Mouse (Mus musculus): ENCODE measurements at regions not wholly inside any gene's neighbourhood (a gene's known extent, or its start where the extent isn't known, plus 50 kb on each side); places are given as distances from the start of the nearest gene placed in this dataset.

GRCm38 (mm10) chr1:184402985-184403384, 329.4 kb downstream of the Hlx start:
- no peaks in the 10 kb centered on the region for H3K4me1 ChIP-seq (replicated peaks)
- no peaks in the 10 kb centered on the region for H3K27me3 ChIP-seq
- H3K36me3 ChIP-seq, result no peaks in the 10 kb centered on the region
- no peak overlapping the region for H3K4me2 ChIP-seq
- H3K9me3 ChIP-seq, result no peaks in the 10 kb centered on the region
- no peak overlapping the region for H3K9ac ChIP-seq
- no peak for ATAC-seq (ENCODE audit: low read depth)
- H3K27ac ChIP-seq (replicated peaks), result no peak overlapping the region
- H3K4me3 ChIP-seq, result no peak overlapping the region
- WGBS, result 44% methylated on average over 6 of the region's 6 CpGs

DNA sequence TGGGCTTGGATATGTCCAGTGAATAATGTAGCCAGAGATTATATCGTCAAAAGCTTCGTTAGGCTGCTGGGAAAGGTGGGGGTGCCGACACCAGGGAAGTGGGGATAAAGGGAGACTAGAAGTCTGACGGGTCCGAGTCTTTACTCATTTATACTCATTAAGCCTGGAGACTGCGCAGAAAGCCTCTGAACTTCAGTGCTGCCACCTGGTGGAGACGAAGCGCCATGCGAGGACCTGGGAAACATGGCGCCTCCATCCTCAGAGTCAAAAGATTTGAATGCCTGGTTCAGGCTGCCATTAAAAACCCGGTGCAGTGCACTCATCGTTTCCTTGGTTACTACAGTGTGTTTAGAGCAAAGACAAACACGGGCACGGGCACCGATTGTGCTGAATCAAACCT, 337.2 kb downstream of the Hlx start:
- no peak overlapping the region for H3K27ac ChIP-seq (replicated peaks)
- no peaks in the 10 kb centered on the region for H3K27me3 ChIP-seq
- ATAC-seq (ENCODE audit: low read depth), result no peak
- WGBS, result 55% methylated on average over 15 of the region's 15 CpGs
- no peaks in the 10 kb centered on the region for H3K9me3 ChIP-seq
- H3K4me2 ChIP-seq, result no peak overlapping the region
- H3K9ac ChIP-seq, result no peak overlapping the region
- H3K4me3 ChIP-seq, result no peak overlapping the region
- H3K4me1 ChIP-seq (replicated peaks), result no peaks in the 10 kb centered on the region
- no peaks in the 10 kb centered on the region for H3K36me3 ChIP-seq

GRCm38 (mm10) chr1:184394559-184395194, 337.7 kb downstream of the Hlx start:
- H3K4me1 ChIP-seq (replicated peaks), result no peaks in the 10 kb centered on the region
- H3K27ac ChIP-seq (replicated peaks), result no peak overlapping the region
- H3K9me3 ChIP-seq, result no peaks in the 10 kb centered on the region
- H3K4me2 ChIP-seq, result no peak overlapping the region
- no peak overlapping the region for H3K4me3 ChIP-seq
- 72% methylated on average over 12 of the region's 12 CpGs for WGBS
- no peak overlapping the region for H3K9ac ChIP-seq
- no peak for ATAC-seq (ENCODE audit: low read depth)
- H3K36me3 ChIP-seq, result no peaks in the 10 kb centered on the region
- H3K27me3 ChIP-seq, result no peaks in the 10 kb centered on the region

GRCm38 (mm10) chr1:184384088-184384823, 348.2 kb downstream of the Hlx start:
- no peaks in the 10 kb centered on the region for H3K27me3 ChIP-seq
- WGBS, result 47% methylated on average over 7 of the region's 7 CpGs
- no peaks in the 10 kb centered on the region for H3K36me3 ChIP-seq
- no peaks in the 10 kb centered on the region for H3K4me1 ChIP-seq (replicated peaks)
- no peaks in the 10 kb centered on the region for H3K9me3 ChIP-seq
- no peak overlapping the region for H3K4me2 ChIP-seq
- ATAC-seq (ENCODE audit: low read depth), result no peak
- no peak overlapping the region for H3K9ac ChIP-seq
- no peak overlapping the region for H3K4me3 ChIP-seq
- H3K27ac ChIP-seq (replicated peaks), result no peak overlapping the region

GRCm38 (mm10) chr1:184378665-184379064, 344.6 kb upstream of the 1700056E22Rik start:
- WGBS, result 83% methylated on average over 1 of the region's 1 CpGs
- Histone ChIP-seq H3K9ac (no peak overlapping the region), H3K4me2 (no peak overlapping the region), H3K27me3 (no peaks in the 10 kb centered on the region; the same call in 1 of the 2 replicates), H3K9me3 (no peaks in the 10 kb centered on the region), H3K4me1 (replicated peaks) (no peaks in the 10 kb centered on the region), H3K27ac (replicated peaks) (no peak overlapping the region), H3K4me3 (no peak overlapping the region), H3K36me3 (no peaks in the 10 kb centered on the region)
- ATAC-seq (ENCODE audit: low read depth), result no peak

DNA sequence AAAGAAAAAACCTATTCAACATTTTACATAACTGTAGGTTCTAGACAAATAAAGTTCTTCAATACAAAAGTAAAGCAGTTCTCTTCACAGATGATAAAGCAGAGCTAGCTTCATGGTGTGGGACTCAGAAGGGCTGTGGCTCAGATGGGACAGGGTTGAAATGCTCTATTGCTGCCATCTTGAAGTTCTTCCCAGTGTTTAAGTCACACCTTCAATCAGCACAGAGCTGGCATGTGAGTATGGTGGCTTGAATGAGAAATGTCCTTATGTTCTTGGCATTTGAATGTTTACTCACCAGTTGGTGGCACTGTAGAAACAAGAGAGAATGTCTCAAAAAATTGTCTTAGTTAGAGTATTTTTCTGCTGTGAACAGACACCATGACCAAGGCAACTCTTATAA, 330.9 kb upstream of the 1700056E22Rik start:
- H3K36me3 ChIP-seq, result no peaks in the 10 kb centered on the region
- H3K4me3 ChIP-seq, result no peak overlapping the region
- H3K27ac ChIP-seq (replicated peaks), result no peak overlapping the region
- no peaks in the 10 kb centered on the region for H3K4me1 ChIP-seq (replicated peaks)
- ATAC-seq (ENCODE audit: low read depth), result no peak
- H3K27me3 ChIP-seq, result no peaks in the 10 kb centered on the region
- peaks cover 12% of the 10 kb centered on the region; the same call in 1 of the 2 replicates for H3K9me3 ChIP-seq
- no peak overlapping the region for H3K4me2 ChIP-seq
- H3K9ac ChIP-seq, result no peak overlapping the region

GRCm38 (mm10) chr1:184358226-184358568, 324.1 kb upstream of the 1700056E22Rik start:
- no peak for ATAC-seq (ENCODE audit: low read depth)
- Histone ChIP-seq H3K9ac (no peak overlapping the region), H3K4me3 (no peak overlapping the region), H3K9me3 (no peaks in the 10 kb centered on the region), H3K4me2 (no peak overlapping the region), H3K4me1 (replicated peaks) (no peaks in the 10 kb centered on the region; the same call in 1 of the 2 replicates), H3K36me3 (no peaks in the 10 kb centered on the region), H3K27me3 (no peaks in the 10 kb centered on the region), H3K27ac (replicated peaks) (no peak overlapping the region)
- 79% methylated on average over 6 of the region's 6 CpGs for WGBS

GRCm38 (mm10) chr1:184357474-184358225, 323.5 kb upstream of the 1700056E22Rik start:
- no peak overlapping the region for H3K27ac ChIP-seq (replicated peaks)
- H3K27me3 ChIP-seq, result no peaks in the 10 kb centered on the region
- H3K9ac ChIP-seq, result no peak overlapping the region
- 73% methylated on average over 4 of the region's 4 CpGs for WGBS
- no peak overlapping the region for H3K4me3 ChIP-seq
- H3K36me3 ChIP-seq, result no peaks in the 10 kb centered on the region
- H3K4me2 ChIP-seq, result no peak overlapping the region
- no peak for ATAC-seq (ENCODE audit: low read depth)
- no peaks in the 10 kb centered on the region for H3K9me3 ChIP-seq
- no peaks in the 10 kb centered on the region; the same call in 1 of the 2 replicates for H3K4me1 ChIP-seq (replicated peaks)

DNA sequence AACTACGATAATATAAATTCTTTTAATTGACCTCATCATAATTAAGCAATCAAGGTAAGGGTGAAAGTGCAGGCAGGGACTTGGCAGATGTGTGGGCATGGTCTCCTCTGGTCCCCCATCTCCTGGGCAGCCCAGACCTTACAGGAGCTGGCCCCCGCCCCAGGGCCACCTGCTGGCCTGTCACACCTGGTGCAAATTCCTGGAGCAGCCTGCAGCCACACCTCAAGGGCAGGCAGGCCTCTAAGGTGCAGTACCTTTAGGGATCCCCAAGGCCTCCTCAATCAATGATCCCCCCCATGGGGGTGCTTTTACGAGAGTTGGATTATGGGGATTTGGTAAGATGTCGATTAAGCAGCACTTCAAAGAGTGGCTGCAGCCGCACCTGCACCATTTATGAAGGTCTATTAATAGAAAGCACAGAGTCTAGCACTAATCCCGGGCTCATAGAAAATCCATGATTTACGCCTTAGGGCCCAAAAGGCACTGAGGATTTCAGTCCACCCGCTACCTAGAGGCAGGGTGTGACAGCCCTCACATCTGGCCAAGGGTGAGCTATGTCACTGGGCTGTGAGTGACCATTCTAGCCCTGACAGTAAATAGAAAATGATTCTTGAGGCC, 319.8 kb upstream of the 1700056E22Rik start:
- Histone ChIP-seq H3K4me3 (no peak overlapping the region), H3K4me1 (replicated peaks) (no peaks in the 10 kb centered on the region; the same call in 1 of the 2 replicates), H3K9me3 (no peaks in the 10 kb centered on the region), H3K27ac (replicated peaks) (no peak overlapping the region), H3K9ac (no peak overlapping the region), H3K27me3 (no peaks in the 10 kb centered on the region), H3K36me3 (no peaks in the 10 kb centered on the region), H3K4me2 (no peak overlapping the region)
- no peak for ATAC-seq (ENCODE audit: low read depth)
- WGBS, result 70% methylated on average over 8 of the region's 8 CpGs

DNA sequence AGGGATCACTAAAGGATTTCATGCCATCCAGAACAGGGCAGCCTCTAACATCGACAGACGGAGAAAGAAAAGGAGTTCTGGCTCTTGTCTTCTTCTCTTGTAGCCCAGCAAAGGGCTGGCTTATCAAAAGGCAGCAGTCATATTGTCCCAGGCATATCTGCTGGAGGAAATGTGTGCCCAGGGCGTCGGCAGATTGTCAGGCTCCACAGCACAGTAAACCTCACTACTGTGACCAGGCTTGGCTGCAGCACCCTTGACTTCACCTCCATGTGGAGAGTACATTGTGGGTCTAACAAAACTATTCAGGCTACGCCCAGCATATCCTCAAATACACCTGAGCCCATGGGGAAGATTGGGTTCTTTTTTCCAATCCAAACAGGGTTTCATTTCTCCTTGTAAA, 317.7 kb upstream of the 1700056E22Rik start:
- ATAC-seq (ENCODE audit: low read depth), result no peak
- Histone ChIP-seq H3K36me3 (no peaks in the 10 kb centered on the region), H3K4me3 (no peak overlapping the region), H3K27me3 (no peaks in the 10 kb centered on the region), H3K27ac (replicated peaks) (no peak overlapping the region), H3K4me1 (replicated peaks) (no peaks in the 10 kb centered on the region), H3K9me3 (no peaks in the 10 kb centered on the region), H3K9ac (no peak overlapping the region), H3K4me2 (no peak overlapping the region)
- 86% methylated on average over 5 of the region's 5 CpGs for WGBS

GRCm38 (mm10) chr1:184344829-184345228, 310.7 kb upstream of the 1700056E22Rik start:
- Histone ChIP-seq H3K27me3 (no peaks in the 10 kb centered on the region), H3K27ac (replicated peaks) (no peak overlapping the region), H3K4me1 (replicated peaks) (no peaks in the 10 kb centered on the region), H3K4me2 (no peak overlapping the region), H3K4me3 (no peak overlapping the region), H3K9ac (no peak overlapping the region), H3K9me3 (no peaks in the 10 kb centered on the region), H3K36me3 (no peaks in the 10 kb centered on the region)
- no peak for ATAC-seq (ENCODE audit: low read depth)
- 71% methylated on average over 2 of the region's 2 CpGs for WGBS

- Histone ChIP-seq H3K27me3 (no peaks in the 10 kb centered on the region), H3K4me3 (no peak overlapping the region), H3K9ac (no peak overlapping the region), H3K9me3 (no peaks in the 10 kb centered on the region), H3K4me1 (replicated peaks) (peaks cover 6% of the 10 kb centered on the region; the same call in 1 of the 2 replicates), H3K36me3 (no peaks in the 10 kb centered on the region), H3K27ac (replicated peaks) (no peak overlapping the region), H3K4me2 (no peak overlapping the region)
- WGBS, result 85% methylated on average over 3 of the region's 3 CpGs
- no peak for ATAC-seq (ENCODE audit: low read depth)
Measured at GRCm38 (mm10) chr1:184335952-184336351, 301.9 kb upstream of the 1700056E22Rik start.

All from neural tube, embryonic 13.5 days (tissue).